Mouse (Mus musculus) myocyte (in vitro differentiated cells): ENCODE measurements at regions not wholly inside any gene's neighbourhood (a gene's known extent, or its start where the extent isn't known, plus 50 kb on each side); places are given as distances from the start of the nearest gene placed in this dataset.

Experiments used
- MYOD1 ChIP-seq, 3 experiments: IDR thresholded peaks; one replicate each; pipeline ENCODE4 v1.6.1; 2011; ENCODE audit warnings: control low read depth in 2 of 3, low read depth in 2 of 3, mild to moderate bottlenecking in 2 of 3, moderate library complexity in 1 of 3; ENCODE audit not compliant: insufficient read length in 2 of 3, control insufficient read depth in 1 of 3
- POLR2A ChIP-seq: IDR thresholded peaks from one replicate; pipeline ENCODE4 v1.6.1; 2011; ENCODE audit warnings: low read depth, mild to moderate bottlenecking, control low read depth, moderate library complexity; ENCODE audit not compliant: insufficient read length
- REST ChIP-seq: IDR thresholded peaks from one replicate; pipeline ENCODE4 v1.6.1; 2011; ENCODE audit warnings: mild to moderate bottlenecking, control low read depth, moderate library complexity; ENCODE audit not compliant: insufficient read depth, insufficient read length
- SRF ChIP-seq: IDR thresholded peaks from one replicate; pipeline ENCODE4 v1.6.1; 2011; ENCODE audit warnings: low read depth; ENCODE audit not compliant: control insufficient read depth, insufficient read length
- USF1 ChIP-seq: IDR thresholded peaks from one replicate; pipeline ENCODE4 v1.6.1; 2011; ENCODE audit warnings: low read depth, mild to moderate bottlenecking, control low read depth, moderate library complexity

DNA sequence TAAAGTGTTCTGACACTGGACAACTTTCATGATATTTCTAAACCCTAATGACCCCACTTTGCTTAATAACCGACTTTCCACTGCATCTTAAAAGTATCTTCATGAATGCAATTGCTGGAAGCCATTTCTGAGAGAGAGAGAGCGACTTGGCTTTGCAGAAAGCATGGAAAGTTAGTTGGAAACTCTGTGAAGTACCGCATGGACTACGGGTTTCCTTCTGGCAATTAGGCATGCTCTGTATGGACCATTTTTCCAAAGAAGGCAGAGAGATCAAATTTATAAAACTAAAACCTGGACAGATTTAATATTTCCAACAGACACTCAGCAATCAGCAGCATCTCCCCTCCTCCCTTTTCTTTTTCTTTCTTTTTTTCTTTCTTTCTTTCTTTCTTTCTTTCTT is 353.4 kb downstream of the Bckdhb start:
- TF ChIP-seq POLR2A (no peak), USF1 (no peak), MYOD1 (IDR thresholded peaks at IDR 0.05; ENCODE audit: control insufficient read depth in 1 of 3, insufficient read length in 2 of 3, low read depth in 2 of 3) (no peak), REST (no peak), SRF (no peak)
